Mouse (Mus musculus) cortical plate, adult 2 months (tissue): ENCODE results near the gene Kifc1.

Experiments used
- CTCF ChIP-seq: fragments of 200-500 bp; IDR thresholded peaks from 2 replicates; pipeline ENCODE4 v1.5.1; 2011; ENCODE audit warnings: mild to moderate bottlenecking, control low read depth, low read length; ENCODE audit not compliant: insufficient read depth; ENCODE audit errors: extremely low read depth
- POLR2A ChIP-seq: fragments of 200-500 bp; IDR thresholded peaks from 2 replicates; pipeline ENCODE4 v1.6.1; 2011; ENCODE audit warnings: mild to moderate bottlenecking, low read length, control low read depth; ENCODE audit not compliant: insufficient read depth; ENCODE audit errors: extremely low read depth

- TF ChIP-seq CTCF (no peak), POLR2A (no peak)
Measured at GRCm38 (mm10) chr17:33899642-33900041, 9.2 kb upstream of the Kifc1 start.
